Mouse (Mus musculus) myocyte (in vitro differentiated cells): Measurements from ENCODE around the gene 2210017I01Rik. TPM values are rescaled to one million over a fixed set of nuclear protein-coding genes. Genes with fewer than 3 reads are reported as not detected.

Experiments
- H3K27me3 ChIP-seq: one replicate; pipeline ENCODE4 v1.6.1; 2011; ENCODE audit not compliant: control insufficient read depth, insufficient read depth, insufficient read length
- H3K36me3 ChIP-seq: one replicate; pipeline ENCODE4 v1.6.1; 2011; ENCODE audit not compliant: control insufficient read depth, insufficient read depth
- H3K4me2 ChIP-seq: one replicate; pipeline ENCODE4 v1.6.1; 2011; ENCODE audit warnings: low read depth, control low read depth
- H3K4me3 ChIP-seq: one replicate; pipeline ENCODE4 v1.5.1; 2011; ENCODE audit warnings: mild to moderate bottlenecking, control low read depth, moderate library complexity
- H3K79me2 ChIP-seq: one replicate; pipeline ENCODE4 v1.6.1; 2011; ENCODE audit not compliant: control insufficient read depth, insufficient read depth
- H3ac ChIP-seq: one replicate; pipeline ENCODE4 v1.6.1; 2011; ENCODE audit not compliant: control insufficient read depth, insufficient read length
- CEBPB ChIP-seq: IDR thresholded peaks from 2 replicates; pipeline ENCODE4 v1.6.1; 2011; ENCODE audit warnings: mild to moderate bottlenecking, moderate library complexity; ENCODE audit not compliant: poor library complexity, insufficient read depth, severe bottlenecking
- E2F4 ChIP-seq: IDR thresholded peaks from one replicate; pipeline ENCODE4 v1.6.1; 2011; ENCODE audit warnings: mild to moderate bottlenecking, control low read depth, moderate library complexity; ENCODE audit not compliant: insufficient read depth
- MAX ChIP-seq: IDR thresholded peaks from one replicate; pipeline ENCODE4 v1.6.1; 2011; ENCODE audit warnings: low read depth, mild to moderate bottlenecking, control low read depth
- MYOD1 ChIP-seq, 3 experiments: IDR thresholded peaks; one replicate each; pipeline ENCODE4 v1.6.1; 2011; ENCODE audit warnings: control low read depth in 2 of 3, low read depth in 2 of 3, mild to moderate bottlenecking in 2 of 3, moderate library complexity in 1 of 3; ENCODE audit not compliant: insufficient read length in 2 of 3, control insufficient read depth in 1 of 3
- MYOG ChIP-seq, 3 experiments: IDR thresholded peaks; one replicate each; pipeline ENCODE4 v1.6.1; 2011; ENCODE audit warnings: control low read depth in 2 of 3, low read depth in 2 of 3, mild to moderate bottlenecking in 2 of 3; ENCODE audit not compliant: insufficient read length in 2 of 3, control insufficient read depth in 1 of 3, insufficient read depth in 1 of 3
- POLR2A ChIP-seq: IDR thresholded peaks from one replicate; pipeline ENCODE4 v1.6.1; 2011; ENCODE audit warnings: low read depth, mild to moderate bottlenecking, control low read depth, moderate library complexity; ENCODE audit not compliant: insufficient read length
- POLR2AphosphoS2 ChIP-seq: IDR thresholded peaks from one replicate; pipeline ENCODE4 v1.6.1; 2011; ENCODE audit warnings: low read depth, control low read depth; ENCODE audit not compliant: insufficient read length
- REST ChIP-seq: IDR thresholded peaks from one replicate; pipeline ENCODE4 v1.6.1; 2011; ENCODE audit warnings: mild to moderate bottlenecking, control low read depth, moderate library complexity; ENCODE audit not compliant: insufficient read depth, insufficient read length
- SRF ChIP-seq: IDR thresholded peaks from one replicate; pipeline ENCODE4 v1.6.1; 2011; ENCODE audit warnings: low read depth; ENCODE audit not compliant: control insufficient read depth, insufficient read length
- TCF12 ChIP-seq: IDR thresholded peaks from one replicate; pipeline ENCODE4 v1.6.1; 2011; ENCODE audit warnings: mild to moderate bottlenecking, control low read depth; ENCODE audit not compliant: poor library complexity, insufficient read depth, severe bottlenecking
- TCF3 ChIP-seq: IDR thresholded peaks from one replicate; pipeline ENCODE4 v1.6.1; 2011; ENCODE audit warnings: low read depth, control low read depth; ENCODE audit not compliant: insufficient read length
- USF1 ChIP-seq: IDR thresholded peaks from one replicate; pipeline ENCODE4 v1.6.1; 2011; ENCODE audit warnings: low read depth, mild to moderate bottlenecking, control low read depth, moderate library complexity
- polyA plus RNA-seq: library from polyadenylated mRNA; unstranded; fragments of >200 nt; fragmentation: generic; extraction: Trizol; gene quantifications from one replicate; pipeline ENCODE4 v1.2.1, GENCODE M21; 2012; ENCODE audit warnings: missing spikeins

2210017I01Rik gene
- polyA plus RNA-seq, 1 experiment, result not detected

GRCm38 (mm10) chr3:92637745-92638652 lies 30.7 kb upstream of the 2210017I01Rik start:
- no peak overlapping the region for H3ac ChIP-seq
- TF ChIP-seq E2F4, result no peak
- TF ChIP-seq SRF, result no peak
- TF ChIP-seq CEBPB, result no peak
- TF ChIP-seq MAX, result no peak
- no peak for TF ChIP-seq POLR2AphosphoS2
- no peak for TF ChIP-seq MYOG (IDR thresholded peaks at IDR 0.05; ENCODE audit: control insufficient read depth in 1 of 3, insufficient read depth in 1 of 3, insufficient read length in 2 of 3, low read depth in 2 of 3)
- no peak for TF ChIP-seq REST
- no peak for TF ChIP-seq TCF12
- TF ChIP-seq MYOD1 (IDR thresholded peaks at IDR 0.05; ENCODE audit: control insufficient read depth in 1 of 3, insufficient read length in 2 of 3, low read depth in 2 of 3), result no peak
- no peak for TF ChIP-seq USF1
- no peak for TF ChIP-seq POLR2A
- no peak for TF ChIP-seq TCF3

GRCm38 (mm10) chr3:92621560-92621959 lies 14.3 kb upstream of the 2210017I01Rik start, which contains the start of gene Lce6a:
TSS of gene Lce6a (minus strand) at chr3:92621660.
- TF ChIP-seq REST (no peak), TCF12 (no peak), TCF3 (no peak), E2F4 (no peak), SRF (no peak), CEBPB (no peak), POLR2A (no peak), POLR2AphosphoS2 (no peak), MAX (no peak), MYOD1 (IDR thresholded peaks at IDR 0.05; ENCODE audit: control insufficient read depth in 1 of 3, insufficient read length in 2 of 3, low read depth in 2 of 3) (no peak), USF1 (no peak)
- H3ac ChIP-seq, result no peak within 1 kb of the TSS
- no peaks in the 10 kb centered on the region for H3K79me2 ChIP-seq
- H3K4me2 ChIP-seq, result no peak within 1 kb of the TSS
- no peak within 1 kb of the TSS for H3K4me3 ChIP-seq
- no peaks in the 10 kb centered on the region for H3K36me3 ChIP-seq
- H3K27me3 ChIP-seq, result no peaks in the 10 kb centered on the region

More at GRCm38 (mm10) chr3:92637745-92638652, 30.7 kb upstream of the 2210017I01Rik start:
- Histone ChIP-seq H3K4me2 (no peak overlapping the region), H3K79me2 (no peaks in the 10 kb centered on the region), H3K27me3 (no peaks in the 10 kb centered on the region), H3K4me3 (no peak overlapping the region), H3K36me3 (no peaks in the 10 kb centered on the region)

- Histone ChIP-seq H3K4me2 (no peak overlapping the region), H3K4me3 (no peak overlapping the region), H3ac (no peak overlapping the region), H3K27me3 (no peaks in the 10 kb centered on the region), H3K36me3 (no peaks in the 10 kb centered on the region), H3K79me2 (no peaks in the 10 kb centered on the region)
- TF ChIP-seq MYOD1 (IDR thresholded peaks at IDR 0.05; ENCODE audit: control insufficient read depth in 1 of 3, insufficient read length in 2 of 3, low read depth in 2 of 3) (no peak), TCF12 (no peak), POLR2AphosphoS2 (no peak), SRF (no peak), MYOG (IDR thresholded peaks at IDR 0.05; ENCODE audit: control insufficient read depth in 1 of 3, insufficient read depth in 1 of 3, insufficient read length in 2 of 3, low read depth in 2 of 3) (no peak), USF1 (no peak), TCF3 (no peak), CEBPB (no peak), POLR2A (no peak), REST (no peak), MAX (no peak), E2F4 (no peak)
Observed at GRCm38 (mm10) chr3:92609804-92610203, 2.5 kb upstream of the 2210017I01Rik start.

- no peak overlapping the region for H3K4me2 ChIP-seq
- H3ac ChIP-seq, result no peak overlapping the region
- TF ChIP-seq CEBPB (no peak), REST (no peak), TCF3 (no peak), MAX (no peak), USF1 (no peak), POLR2A (no peak)
- no peaks in the 10 kb centered on the region for H3K27me3 ChIP-seq
- no peaks in the 10 kb centered on the region for H3K36me3 ChIP-seq
- no peak overlapping the region for H3K4me3 ChIP-seq
- no peaks in the 10 kb centered on the region for H3K79me2 ChIP-seq
Observed at GRCm38 (mm10) chr3:92602169-92602568, 5.1 kb downstream of the 2210017I01Rik start.
